Mouse (Mus musculus) kidney, adult 2 months (tissue): ENCODE data around the gene Mul1.

Experiments used
- CTCF ChIP-seq: fragments of 200-500 bp; conservative IDR thresholded peaks from 2 replicates; pipeline ENCODE4 v1.5.1; 2011; ENCODE audit warnings: low read depth, mild to moderate bottlenecking, control low read depth, low read length, moderate library complexity, mixed read lengths; ENCODE audit not compliant: insufficient read depth, insufficient read length
- POLR2A ChIP-seq: fragments of 200-500 bp; IDR thresholded peaks from one replicate; pipeline ENCODE4 v1.6.1; 2011; ENCODE audit warnings: low read depth, low read length, control low read depth

GRCm38 (mm10) chr4:138449636-138450314, 15.3 kb downstream of the Mul1 start:
- TF ChIP-seq CTCF = no peak
- no peak for TF ChIP-seq POLR2A
